Mouse (Mus musculus): ENCODE results near the gene Gm14459.
"Not testable (repeated sequence)": the region's sequence is repeated elsewhere in the genome, so short reads cannot be mapped to it uniquely, and the experiment has no call there.

Gm14459 gene

DNA sequence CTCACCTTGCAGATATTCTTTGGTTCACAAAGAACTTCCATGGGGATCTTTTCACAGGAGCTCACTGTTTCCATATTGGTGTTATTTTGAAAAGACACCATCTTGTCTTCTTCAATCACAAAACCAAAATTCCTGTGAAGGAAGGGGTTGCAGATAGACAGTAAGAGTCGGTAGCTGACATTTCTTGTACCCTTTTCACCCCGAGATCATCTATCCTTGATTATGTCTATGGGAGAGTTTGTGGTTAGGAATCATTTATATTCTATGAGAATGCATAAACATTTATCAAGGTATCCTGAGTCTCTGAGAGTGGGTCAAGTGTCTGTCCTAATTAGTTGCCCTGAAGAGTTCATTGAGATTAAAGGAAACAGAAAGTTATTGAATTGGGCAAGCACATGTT lies at the start of gene Gm14459:
TSS of gene Gm14459 (minus strand) at position 101 of the 400 bp plus-strand sequence.
- DNase-seq (ENCODE audit: low spot score in 2 of 2): no peak

DNA sequence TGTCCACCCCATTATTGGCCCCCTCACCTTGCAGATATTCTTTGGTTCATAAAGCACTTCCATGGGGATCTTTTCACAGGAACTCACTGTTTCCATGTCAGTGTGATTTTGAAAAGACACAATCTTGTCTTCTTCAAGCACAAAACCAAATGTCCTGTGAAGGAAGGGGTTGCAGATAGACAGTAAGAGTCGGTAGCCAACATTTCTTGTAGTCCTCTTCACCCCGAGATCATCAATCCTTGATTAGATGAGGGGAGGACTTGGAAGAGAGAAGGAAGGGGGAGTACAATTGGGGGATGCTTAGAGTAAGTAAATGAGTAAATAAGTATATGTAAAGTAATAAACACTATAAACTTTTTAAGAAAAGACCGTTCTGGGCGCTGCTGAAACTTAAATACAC lies 23.4 kb upstream of the Gm14459 start, which contains the start of gene Ssxb6:
TSS of gene Ssxb6 (minus strand) at position 101 of the 400 bp plus-strand sequence.
- not testable (repeated sequence) for DNase-seq (ENCODE audit: low spot score in 2 of 2)
